Mouse (Mus musculus) frontal cortex, adult 2 months (tissue): ENCODE measurements at regions not wholly inside any gene's neighbourhood (a gene's known extent, or its start where the extent isn't known, plus 50 kb on each side); places are given as distances from the start of the nearest gene placed in this dataset.

Source experiments
- DNase-seq, 2 experiments: peaks; one replicate each; pipeline ENCODE4 v3.0.0; 2022; ENCODE audit warnings: low spot score in 1 of 2; ENCODE audit errors: extremely low spot score in 1 of 2

GRCm38 (mm10) chr9:31971801-31972628, 58.8 kb upstream of the Barx2 start:
- peak; percentile 44 to 84 for DNase-seq

GRCm38 (mm10) chr9:31972629-31972993, 59.3 kb upstream of the Barx2 start:
- DNase-seq: no peak

GRCm38 (mm10) chr9:31976191-31976590, 62.9 kb upstream of the Barx2 start:
- no peak for DNase-seq

- DNase-seq: no peak
These were observed 64.8 kb upstream of the Barx2 start for GRCm38 (mm10) chr9:31978071-31978470.

GRCm38 (mm10) chr9:31979211-31979610, 65.9 kb upstream of the Barx2 start:
- DNase-seq: no peak

GRCm38 (mm10) chr9:31980459-31980858, 67.2 kb upstream of the Barx2 start:
- no peak for DNase-seq

GRCm38 (mm10) chr9:31983759-31984586, 70.7 kb upstream of the Barx2 start:
- DNase-seq: no peak

GRCm38 (mm10) chr9:31988826-31989225, 75.6 kb upstream of the Barx2 start:
- DNase-seq: no peak

- peak in 1 of 2 experiments; percentile 52 for DNase-seq
These were observed 76.5 kb upstream of the Barx2 start for GRCm38 (mm10) chr9:31989581-31990360.

GRCm38 (mm10) chr9:31990456-31990855, 77.2 kb upstream of the Barx2 start:
- DNase-seq: no peak

- DNase-seq: no peak
These were observed 80.7 kb upstream of the Barx2 start for GRCm38 (mm10) chr9:31993631-31994601.

GRCm38 (mm10) chr9:31995101-31995500, 81.8 kb upstream of the Barx2 start:
- no peak for DNase-seq

- no peak for DNase-seq
These were observed 82.4 kb upstream of the Barx2 start for GRCm38 (mm10) chr9:31995700-31996099.

GRCm38 (mm10) chr9:31996466-31997177, 83.4 kb upstream of the Barx2 start:
- DNase-seq: no peak

GRCm38 (mm10) chr9:31997178-31998097, 84.2 kb upstream of the Barx2 start:
- DNase-seq: peak; percentile 14 to 49

- DNase-seq: no peak
These were observed 85.4 kb upstream of the Barx2 start for GRCm38 (mm10) chr9:31998488-31999280.

- no peak for DNase-seq
These were observed 86.5 kb upstream of the Barx2 start for GRCm38 (mm10) chr9:31999760-32000159.
